Mouse (Mus musculus) myocyte (in vitro differentiated cells): ENCODE measurements around the gene C1qtnf6. TPM values are rescaled to one million over a fixed set of nuclear protein-coding genes. Genes with fewer than 3 reads are reported as not detected.

Experiments used
- H3K27me3 ChIP-seq: one replicate; pipeline ENCODE4 v1.6.1; 2011; ENCODE audit not compliant: control insufficient read depth, insufficient read depth, insufficient read length
- H3K36me3 ChIP-seq: one replicate; pipeline ENCODE4 v1.6.1; 2011; ENCODE audit not compliant: control insufficient read depth, insufficient read depth
- H3K4me2 ChIP-seq: one replicate; pipeline ENCODE4 v1.6.1; 2011; ENCODE audit warnings: low read depth, control low read depth
- H3K4me3 ChIP-seq: one replicate; pipeline ENCODE4 v1.5.1; 2011; ENCODE audit warnings: mild to moderate bottlenecking, control low read depth, moderate library complexity
- H3K79me2 ChIP-seq: one replicate; pipeline ENCODE4 v1.6.1; 2011; ENCODE audit not compliant: control insufficient read depth, insufficient read depth
- H3ac ChIP-seq: one replicate; pipeline ENCODE4 v1.6.1; 2011; ENCODE audit not compliant: control insufficient read depth, insufficient read length
- CEBPB ChIP-seq: IDR thresholded peaks from 2 replicates; pipeline ENCODE4 v1.6.1; 2011; ENCODE audit warnings: mild to moderate bottlenecking, moderate library complexity; ENCODE audit not compliant: poor library complexity, insufficient read depth, severe bottlenecking
- E2F4 ChIP-seq: IDR thresholded peaks from one replicate; pipeline ENCODE4 v1.6.1; 2011; ENCODE audit warnings: mild to moderate bottlenecking, control low read depth, moderate library complexity; ENCODE audit not compliant: insufficient read depth
- MAX ChIP-seq: IDR thresholded peaks from one replicate; pipeline ENCODE4 v1.6.1; 2011; ENCODE audit warnings: low read depth, mild to moderate bottlenecking, control low read depth
- MYOD1 ChIP-seq, 3 experiments: IDR thresholded peaks; one replicate each; pipeline ENCODE4 v1.6.1; 2011; ENCODE audit warnings: control low read depth in 2 of 3, low read depth in 2 of 3, mild to moderate bottlenecking in 2 of 3, moderate library complexity in 1 of 3; ENCODE audit not compliant: insufficient read length in 2 of 3, control insufficient read depth in 1 of 3
- MYOG ChIP-seq, 3 experiments: IDR thresholded peaks; one replicate each; pipeline ENCODE4 v1.6.1; 2011; ENCODE audit warnings: control low read depth in 2 of 3, low read depth in 2 of 3, mild to moderate bottlenecking in 2 of 3; ENCODE audit not compliant: insufficient read length in 2 of 3, control insufficient read depth in 1 of 3, insufficient read depth in 1 of 3
- POLR2A ChIP-seq: IDR thresholded peaks from one replicate; pipeline ENCODE4 v1.6.1; 2011; ENCODE audit warnings: low read depth, mild to moderate bottlenecking, control low read depth, moderate library complexity; ENCODE audit not compliant: insufficient read length
- POLR2AphosphoS2 ChIP-seq: IDR thresholded peaks from one replicate; pipeline ENCODE4 v1.6.1; 2011; ENCODE audit warnings: low read depth, control low read depth; ENCODE audit not compliant: insufficient read length
- REST ChIP-seq: IDR thresholded peaks from one replicate; pipeline ENCODE4 v1.6.1; 2011; ENCODE audit warnings: mild to moderate bottlenecking, control low read depth, moderate library complexity; ENCODE audit not compliant: insufficient read depth, insufficient read length
- SRF ChIP-seq: IDR thresholded peaks from one replicate; pipeline ENCODE4 v1.6.1; 2011; ENCODE audit warnings: low read depth; ENCODE audit not compliant: control insufficient read depth, insufficient read length
- TCF12 ChIP-seq: IDR thresholded peaks from one replicate; pipeline ENCODE4 v1.6.1; 2011; ENCODE audit warnings: mild to moderate bottlenecking, control low read depth; ENCODE audit not compliant: poor library complexity, insufficient read depth, severe bottlenecking
- TCF3 ChIP-seq: IDR thresholded peaks from one replicate; pipeline ENCODE4 v1.6.1; 2011; ENCODE audit warnings: low read depth, control low read depth; ENCODE audit not compliant: insufficient read length
- USF1 ChIP-seq: IDR thresholded peaks from one replicate; pipeline ENCODE4 v1.6.1; 2011; ENCODE audit warnings: low read depth, mild to moderate bottlenecking, control low read depth, moderate library complexity
- polyA plus RNA-seq: library from polyadenylated mRNA; unstranded; fragments of >200 nt; fragmentation: generic; extraction: Trizol; gene quantifications from one replicate; pipeline ENCODE4 v1.2.1, GENCODE M21; 2012; ENCODE audit warnings: missing spikeins

C1qtnf6 gene
- polyA plus RNA-seq, 1 experiment = 66.2 TPM

- TF ChIP-seq POLR2A (no peak), TCF12 (no peak), MAX (no peak), MYOG (IDR thresholded peaks at IDR 0.05; ENCODE audit: control insufficient read depth in 1 of 3, insufficient read depth in 1 of 3, insufficient read length in 2 of 3, low read depth in 2 of 3) (no peak), MYOD1 (IDR thresholded peaks at IDR 0.05; ENCODE audit: control insufficient read depth in 1 of 3, insufficient read length in 2 of 3, low read depth in 2 of 3) (no peak), E2F4 (no peak), POLR2AphosphoS2 (no peak), CEBPB (no peak), REST (no peak), TCF3 (no peak), USF1 (no peak), SRF (no peak)
- H3K4me3 ChIP-seq = no peak overlapping the region
- H3K27me3 ChIP-seq = peaks cover 82% of the 10 kb centered on the region
- H3K79me2 ChIP-seq = no peaks in the 10 kb centered on the region
- no peak overlapping the region for H3K4me2 ChIP-seq
- no peak overlapping the region for H3ac ChIP-seq
- H3K36me3 ChIP-seq = no peaks in the 10 kb centered on the region
Measured at GRCm38 (mm10) chr15:78570170-78570569, 39.0 kb upstream of the C1qtnf6 start.

- H3K4me2 ChIP-seq = no peak overlapping the region
- no peak overlapping the region for H3ac ChIP-seq
- H3K4me3 ChIP-seq = no peak overlapping the region
- H3K27me3 ChIP-seq = peaks cover 74% of the 10 kb centered on the region
- TF ChIP-seq MYOG (IDR thresholded peaks at IDR 0.05; ENCODE audit: control insufficient read depth in 1 of 3, insufficient read depth in 1 of 3, insufficient read length in 2 of 3, low read depth in 2 of 3) (no peak), MAX (no peak), SRF (no peak), E2F4 (no peak), REST (no peak), TCF3 (no peak), CEBPB (no peak), MYOD1 (IDR thresholded peaks at IDR 0.05; ENCODE audit: control insufficient read depth in 1 of 3, insufficient read length in 2 of 3, low read depth in 2 of 3) (no peak), POLR2A (no peak), POLR2AphosphoS2 (no peak), USF1 (no peak), TCF12 (no peak)
- no peaks in the 10 kb centered on the region for H3K79me2 ChIP-seq
- H3K36me3 ChIP-seq = no peaks in the 10 kb centered on the region
Measured at GRCm38 (mm10) chr15:78567608-78568120, 36.4 kb upstream of the C1qtnf6 start.

- H3K79me2 ChIP-seq = no peaks in the 10 kb centered on the region
- no peaks in the 10 kb centered on the region for H3K36me3 ChIP-seq
- no peak overlapping the region for H3ac ChIP-seq
- H3K27me3 ChIP-seq = peaks cover 57% of the 10 kb centered on the region
- no peak overlapping the region for H3K4me3 ChIP-seq
- no peak overlapping the region for H3K4me2 ChIP-seq
- TF ChIP-seq E2F4 = no peak
- TF ChIP-seq POLR2A = no peak
Measured at GRCm38 (mm10) chr15:78564764-78565435, 33.7 kb upstream of the C1qtnf6 start.

GRCm38 (mm10) chr15:78563937-78564336 is 32.7 kb upstream of the C1qtnf6 start:
- Histone ChIP-seq H3K79me2 (no peaks in the 10 kb centered on the region), H3K4me2 (no peak overlapping the region), H3K4me3 (no peak overlapping the region), H3ac (no peak overlapping the region), H3K36me3 (no peaks in the 10 kb centered on the region), H3K27me3 (peaks cover 51% of the 10 kb centered on the region)
- TF ChIP-seq SRF (no peak), MYOG (IDR thresholded peaks at IDR 0.05; ENCODE audit: control insufficient read depth in 1 of 3, insufficient read depth in 1 of 3, insufficient read length in 2 of 3, low read depth in 2 of 3) (no peak), E2F4 (no peak), TCF12 (no peak), POLR2AphosphoS2 (no peak), MAX (no peak), TCF3 (no peak), USF1 (no peak), MYOD1 (IDR thresholded peaks at IDR 0.05; ENCODE audit: control insufficient read depth in 1 of 3, insufficient read length in 2 of 3, low read depth in 2 of 3) (no peak), CEBPB (no peak), POLR2A (no peak), REST (no peak)
